Mouse (Mus musculus) liver, embryonic 13.5 days (tissue): ENCODE data around the gene Myo6. TPM values are rescaled to one million over a fixed set of nuclear protein-coding genes. Genes with fewer than 3 reads are reported as not detected.

ENCODE experiments used
- ATAC-seq: fragments of 200-750 bp; cut with Nextera tagmentation; 2 replicates; pipeline ENCODE4 v1.8.0; 2017; ENCODE audit warnings: low read depth, mild to moderate bottlenecking, moderate number of reproducible peaks, moderate library complexity
- DNase-seq: peaks from one replicate; pipeline ENCODE4 v3.0.0; 2022
- H3K27ac ChIP-seq: fragments of 300-500 bp; sonication (generic); 2 replicates; pipeline ENCODE4 v1.5.1; 2015; ENCODE audit warnings: moderate library complexity, mild to moderate bottlenecking, inconsistent platforms
- H3K27me3 ChIP-seq: fragments of 300-500 bp; sonication (generic); 2 replicates; pipeline ENCODE4 v1.6.1; 2015; ENCODE audit warnings: mild to moderate bottlenecking, inconsistent platforms
- H3K36me3 ChIP-seq: fragments of 300-500 bp; sonication (generic); 2 replicates; pipeline ENCODE4 v1.6.1; 2015; ENCODE audit warnings: mild to moderate bottlenecking, inconsistent platforms
- H3K4me1 ChIP-seq: fragments of 300-500 bp; sonication (generic); replicated peaks from 2 replicates; pipeline ENCODE4 v1.6.1; 2015; ENCODE audit warnings: inconsistent platforms
- H3K4me2 ChIP-seq: fragments of 300-500 bp; sonication (generic); 2 replicates; pipeline ENCODE4 v1.6.1; 2015; ENCODE audit warnings: inconsistent platforms, mild to moderate bottlenecking, moderate library complexity
- H3K4me3 ChIP-seq: fragments of 300-500 bp; sonication (generic); replicated peaks from 2 replicates; pipeline ENCODE4 v1.5.1; 2015; ENCODE audit warnings: mild to moderate bottlenecking, inconsistent platforms
- H3K9ac ChIP-seq: fragments of 300-500 bp; sonication (generic); 2 replicates; pipeline ENCODE4 v1.6.1; 2015; ENCODE audit warnings: mild to moderate bottlenecking, inconsistent platforms
- H3K9me3 ChIP-seq: fragments of 300-500 bp; sonication (generic); replicated peaks from 2 replicates; pipeline ENCODE4 v1.6.1; 2016; ENCODE audit warnings: inconsistent platforms
- WGBS: fragments of 180-500 bp; shearing (Covaris S2); methylation state at CpG from one replicate; pipeline ENCODE4 v1.1.7; 2015; ENCODE audit not compliant: insufficient replicate concordance; 5-methylcytosine and 5-hydroxymethylcytosine counted together
- polyA plus RNA-seq: library from polyadenylated mRNA; unstranded; fragments of >200 nt; fragmentation: Nextera tagmentation; extraction: Ambion mirVana; gene quantifications from 2 replicates; pipeline ENCODE4 v1.2.1, GENCODE M21; 2015

Gene Myo6
- polyA plus RNA-seq, 1 experiment from 2014 or later, result 2.7 TPM

- no peaks in the 10 kb centered on the region for H3K9me3 ChIP-seq
- no peak for ATAC-seq
- no peaks in the 10 kb centered on the region for H3K36me3 ChIP-seq
- H3K27ac ChIP-seq, result no peak overlapping the region
- no peak overlapping the region for H3K9ac ChIP-seq
- WGBS, result 66% methylated on average over 10 of the region's 10 CpGs
- H3K27me3 ChIP-seq, result no peaks in the 10 kb centered on the region
- no peaks in the 10 kb centered on the region for H3K4me1 ChIP-seq
- no peak overlapping the region for H3K4me3 ChIP-seq
- DNase-seq, result no peak
- no peak overlapping the region for H3K4me2 ChIP-seq
Measured at GRCm38 (mm10) chr9:80209459-80209858, 44.6 kb downstream of the Myo6 start.

DNA sequence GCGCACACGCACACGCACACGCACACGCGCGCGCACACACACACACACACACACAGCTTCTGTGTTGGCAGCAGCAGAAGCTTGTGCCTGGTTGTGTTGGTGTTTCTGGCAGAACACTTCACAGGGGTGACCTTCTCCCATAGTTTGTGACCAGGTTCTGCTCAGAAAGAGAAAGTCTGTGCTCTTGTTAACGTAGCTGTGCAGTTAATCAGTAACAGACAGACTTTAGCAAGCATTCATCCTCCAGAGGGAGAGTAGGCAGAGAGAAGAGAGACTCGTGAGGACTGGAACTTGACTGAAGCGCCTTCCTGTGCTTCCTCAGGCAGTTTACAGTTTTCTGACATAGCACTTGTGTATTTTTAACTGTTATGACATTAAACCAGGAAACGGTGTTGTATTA, 45.3 kb downstream of the Myo6 start:
- Histone ChIP-seq H3K4me3 (no peak overlapping the region), H3K9ac (no peak overlapping the region), H3K27me3 (no peaks in the 10 kb centered on the region), H3K27ac (no peak overlapping the region), H3K4me2 (no peak overlapping the region), H3K36me3 (no peaks in the 10 kb centered on the region), H3K4me1 (no peaks in the 10 kb centered on the region), H3K9me3 (no peaks in the 10 kb centered on the region)
- 61% methylated on average over 12 of the region's 12 CpGs for WGBS
- ATAC-seq (peak; percentile 53), DNase-seq (no peak)

- ATAC-seq (no peak), DNase-seq (no peak)
- 45% methylated on average over 2 of the region's 2 CpGs for WGBS
- Histone ChIP-seq H3K27me3 (no peaks in the 10 kb centered on the region), H3K4me3 (no peak overlapping the region), H3K36me3 (no peaks in the 10 kb centered on the region), H3K4me2 (no peak overlapping the region), H3K4me1 (no peaks in the 10 kb centered on the region), H3K9me3 (no peaks in the 10 kb centered on the region), H3K27ac (no peak overlapping the region), H3K9ac (no peak overlapping the region)
Measured at GRCm38 (mm10) chr9:80213428-80213827, 48.6 kb downstream of the Myo6 start.

DNA sequence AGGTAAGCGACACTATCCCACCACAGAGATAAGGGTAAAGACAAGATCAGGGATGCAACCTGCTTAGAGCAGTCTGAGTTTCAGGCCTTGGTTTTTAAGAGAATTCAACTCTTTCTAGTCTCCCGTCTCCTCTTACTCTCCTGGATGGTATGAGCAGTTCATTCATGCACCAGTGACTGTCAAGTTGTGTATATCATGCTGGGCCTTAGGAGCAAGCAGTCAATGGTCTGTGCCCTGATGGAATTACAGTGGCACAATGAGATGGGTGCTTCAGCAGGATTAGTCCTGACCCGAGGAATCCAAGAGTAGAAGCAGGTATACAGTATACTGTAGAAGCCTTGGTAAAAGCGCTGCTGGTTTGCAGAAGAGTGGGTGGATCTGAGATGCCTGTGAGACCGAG, 50.7 kb downstream of the Myo6 start:
- Histone ChIP-seq H3K27ac (no peak overlapping the region), H3K4me2 (no peak overlapping the region), H3K4me3 (no peak overlapping the region), H3K4me1 (no peaks in the 10 kb centered on the region), H3K9me3 (no peaks in the 10 kb centered on the region), H3K27me3 (no peaks in the 10 kb centered on the region), H3K9ac (no peak overlapping the region), H3K36me3 (no peaks in the 10 kb centered on the region)
- 71% methylated on average over 5 of the region's 5 CpGs for WGBS
- DNase-seq (no peak), ATAC-seq (no peak)

- H3K27ac ChIP-seq, result no peak overlapping the region
- WGBS, result 79% methylated on average over 16 of the region's 16 CpGs
- H3K9ac ChIP-seq, result no peak overlapping the region
- no peaks in the 10 kb centered on the region for H3K4me1 ChIP-seq
- no peak overlapping the region for H3K4me3 ChIP-seq
- H3K9me3 ChIP-seq, result no peaks in the 10 kb centered on the region
- H3K27me3 ChIP-seq, result no peaks in the 10 kb centered on the region
- H3K4me2 ChIP-seq, result no peak overlapping the region
- no peak for ATAC-seq
- no peak for DNase-seq
- H3K36me3 ChIP-seq, result no peaks in the 10 kb centered on the region
Measured at GRCm38 (mm10) chr9:80216786-80217501, 52.1 kb downstream of the Myo6 start.

GRCm38 (mm10) chr9:80218718-80219117, 53.9 kb downstream of the Myo6 start:
- Histone ChIP-seq H3K4me2 (no peak overlapping the region), H3K27me3 (no peaks in the 10 kb centered on the region), H3K4me1 (no peaks in the 10 kb centered on the region), H3K9ac (no peak overlapping the region), H3K36me3 (no peaks in the 10 kb centered on the region), H3K9me3 (no peaks in the 10 kb centered on the region), H3K27ac (no peak overlapping the region), H3K4me3 (no peak overlapping the region)
- DNase-seq (no peak), ATAC-seq (no peak)
- WGBS, result 76% methylated on average over 6 of the region's 6 CpGs

- Histone ChIP-seq H3K4me3 (no peak overlapping the region), H3K4me1 (no peaks in the 10 kb centered on the region), H3K36me3 (no peaks in the 10 kb centered on the region), H3K9ac (no peak overlapping the region), H3K9me3 (no peaks in the 10 kb centered on the region), H3K4me2 (no peak overlapping the region), H3K27me3 (no peaks in the 10 kb centered on the region), H3K27ac (no peak overlapping the region)
- ATAC-seq (no peak), DNase-seq (no peak)
- WGBS, result 66% methylated on average over 11 of the region's 11 CpGs
Measured at GRCm38 (mm10) chr9:80223989-80224635, 59.3 kb downstream of the Myo6 start.

DNA sequence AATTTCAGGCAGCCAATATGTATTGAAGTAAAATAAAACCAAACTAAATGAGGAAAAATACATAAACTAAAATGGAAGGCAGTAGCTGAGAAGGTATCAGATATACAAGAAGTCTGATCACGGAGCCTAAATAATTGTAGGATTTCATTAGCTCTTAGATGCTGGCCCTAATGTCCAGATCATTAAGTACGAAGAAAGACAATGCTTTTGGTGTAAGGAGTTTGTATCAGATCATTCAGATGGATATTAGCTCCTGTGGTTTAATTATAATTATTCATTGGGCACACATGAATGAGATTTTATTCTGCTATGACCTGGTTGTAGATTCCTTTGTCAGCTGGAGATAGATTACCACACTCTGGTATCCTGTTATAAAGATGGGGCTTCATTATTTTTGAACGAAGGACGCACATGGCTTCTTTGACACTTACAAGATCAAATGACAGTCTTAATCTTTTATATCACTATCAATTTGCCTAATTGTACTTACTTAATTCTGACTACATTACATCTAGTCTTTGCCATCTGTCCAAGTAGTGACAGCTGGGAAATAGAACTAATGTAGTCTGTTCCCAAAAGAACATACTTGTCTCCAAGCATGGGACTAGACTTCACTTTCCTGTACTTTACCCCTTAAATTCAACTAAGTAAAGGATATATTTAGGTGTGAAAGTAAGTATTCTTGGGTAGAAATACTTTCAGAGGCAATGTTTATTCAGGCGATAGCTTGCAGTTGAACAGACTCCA, 61.9 kb downstream of the Myo6 start:
- Histone ChIP-seq H3K27ac (no peak overlapping the region), H3K4me1 (no peaks in the 10 kb centered on the region), H3K4me3 (no peak overlapping the region), H3K9ac (no peak overlapping the region), H3K36me3 (no peaks in the 10 kb centered on the region), H3K9me3 (no peaks in the 10 kb centered on the region), H3K4me2 (no peak overlapping the region), H3K27me3 (no peaks in the 10 kb centered on the region)
- no peak for ATAC-seq
- no peak for DNase-seq
- WGBS, result 65% methylated on average over 5 of the region's 5 CpGs

DNA sequence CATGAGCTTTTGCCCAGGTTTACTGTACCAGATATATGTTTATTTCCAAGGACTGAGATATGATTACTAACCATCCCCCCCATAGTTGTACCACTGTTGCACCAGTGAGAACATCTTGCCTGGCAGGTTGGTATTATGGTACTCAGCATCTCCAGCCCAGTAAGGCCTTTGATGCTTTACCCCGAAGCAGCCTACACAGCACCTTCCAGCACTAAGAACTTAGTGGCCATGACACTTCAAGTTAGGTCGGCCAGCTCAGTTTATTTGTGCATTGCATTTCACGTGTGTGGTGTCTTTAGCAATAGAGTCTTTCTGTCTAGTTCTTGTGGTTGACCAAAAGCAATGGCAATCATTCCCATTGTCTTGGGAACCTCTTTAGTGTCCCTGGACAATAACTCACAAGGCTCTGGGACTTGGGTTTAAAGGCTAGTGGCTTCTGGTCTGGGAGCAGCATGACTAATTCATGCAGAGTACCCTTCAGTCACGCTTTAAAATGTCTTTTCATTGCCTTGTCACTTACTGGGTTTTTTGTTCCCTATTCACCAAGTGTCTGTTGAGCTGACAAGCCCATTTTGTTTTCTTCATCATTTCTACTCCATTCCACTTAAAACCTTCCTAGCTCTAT, 69.1 kb downstream of the Myo6 start:
- no peak overlapping the region for H3K27ac ChIP-seq
- H3K4me1 ChIP-seq, result no peaks in the 10 kb centered on the region
- H3K9me3 ChIP-seq, result no peaks in the 10 kb centered on the region
- H3K36me3 ChIP-seq, result no peaks in the 10 kb centered on the region
- WGBS, result 69% methylated on average over 4 of the region's 4 CpGs
- DNase-seq (no peak), ATAC-seq (no peak)
- H3K4me2 ChIP-seq, result no peak overlapping the region
- no peak overlapping the region for H3K4me3 ChIP-seq
- no peak overlapping the region for H3K9ac ChIP-seq
- no peaks in the 10 kb centered on the region for H3K27me3 ChIP-seq

DNA sequence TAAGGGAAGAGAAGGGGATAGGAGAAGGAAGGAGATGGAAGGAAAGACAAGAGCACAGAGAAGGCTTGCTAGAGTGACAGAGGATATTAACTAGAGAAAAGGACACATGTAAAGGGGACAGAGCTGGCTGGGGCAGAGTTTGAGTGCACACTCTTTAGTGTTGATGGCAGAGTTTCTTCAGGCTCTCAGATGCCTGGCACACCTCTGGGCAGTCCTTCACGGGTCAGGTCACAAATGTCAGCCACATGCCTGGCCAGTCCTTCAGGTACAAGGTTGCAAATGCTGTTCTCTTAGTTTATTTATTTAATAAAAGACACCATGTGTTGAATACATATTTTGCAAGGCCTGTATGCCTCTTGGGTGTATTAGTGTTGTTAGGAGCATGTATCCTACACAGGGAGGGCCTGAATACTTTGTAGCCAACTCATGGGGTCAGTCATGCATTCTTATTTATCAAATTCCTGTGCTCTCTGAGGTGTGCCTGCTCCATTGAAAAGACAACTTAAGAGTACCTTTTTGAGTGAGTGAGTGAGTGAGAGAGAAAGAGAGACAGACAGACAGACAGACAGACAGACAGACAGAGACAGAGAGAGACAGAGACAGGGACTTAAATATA, 72.5 kb downstream of the Myo6 start:
- no peak for DNase-seq
- 53% methylated on average over 1 of the region's 1 CpGs for WGBS
- no peak for ATAC-seq

GRCm38 (mm10) chr9:80241719-80242118, 76.9 kb downstream of the Myo6 start:
- H3K9ac ChIP-seq, result no peak overlapping the region
- no peak overlapping the region for H3K4me3 ChIP-seq
- H3K36me3 ChIP-seq, result no peaks in the 10 kb centered on the region
- no peaks in the 10 kb centered on the region for H3K27me3 ChIP-seq
- H3K9me3 ChIP-seq, result no peaks in the 10 kb centered on the region
- no peak for ATAC-seq
- 67% methylated on average over 6 of the region's 6 CpGs for WGBS
- no peaks in the 10 kb centered on the region for H3K4me1 ChIP-seq
- no peak overlapping the region for H3K4me2 ChIP-seq
- no peak for DNase-seq
- H3K27ac ChIP-seq, result no peak overlapping the region

More for the DNA sequence above, 72.5 kb downstream of the Myo6 start:
- Histone ChIP-seq H3K4me2 (no peak overlapping the region), H3K36me3 (no peaks in the 10 kb centered on the region), H3K4me1 (no peaks in the 10 kb centered on the region), H3K9me3 (no peaks in the 10 kb centered on the region), H3K27me3 (no peaks in the 10 kb centered on the region), H3K4me3 (no peak overlapping the region), H3K9ac (no peak overlapping the region), H3K27ac (no peak overlapping the region)
